Mouse (Mus musculus): ENCODE results near the gene Lrrc17. TPM values are rescaled to one million over a fixed set of nuclear protein-coding genes. Genes with fewer than 3 reads are reported as not detected.
"Not testable (repeated sequence)": the region's sequence is repeated elsewhere in the genome, so short reads cannot be mapped to it uniquely, and the experiment has no call there.

The Lrrc17 gene
- polyA plus RNA-seq, 1 experiment from 2014 or later = 4.6 TPM

GRCm38 (mm10) chr5:21578136-21578535 is 34.8 kb downstream of the Lrrc17 start:
- WGBS = 88% methylated on average over 3 of the region's 3 CpGs

GRCm38 (mm10) chr5:21586763-21587162 is 43.4 kb downstream of the Lrrc17 start:
- Histone ChIP-seq H3K36me3 (ENCODE audit: control insufficient read depth, insufficient read depth, low read length) (no peaks in the 10 kb centered on the region), H3K4me2 (ENCODE audit: low read length) (no peak overlapping the region), H3K9ac (ENCODE audit: low read depth, low read length) (no peak overlapping the region), H3K9me3 (replicated peaks; ENCODE audit: control insufficient read depth, low read length, poor library complexity, severe bottlenecking) (no peaks in the 10 kb centered on the region), H3K27me3 (ENCODE audit: control insufficient read depth, insufficient read depth, low read depth, low read length) (no peaks in the 10 kb centered on the region), H3K4me1 (ENCODE audit: control insufficient read depth, insufficient read depth, low read length) (no peaks in the 10 kb centered on the region), H3K27ac (ENCODE audit: low read length) (no peak overlapping the region), H3K4me3 (ENCODE audit: low read depth, low read length) (no peak overlapping the region)
- ATAC-seq = no peak
- 56% methylated on average over 6 of the region's 6 CpGs for WGBS

More at GRCm38 (mm10) chr5:21578136-21578535, 34.8 kb downstream of the Lrrc17 start:
- Histone ChIP-seq H3K4me3 (ENCODE audit: low read depth, low read length) (no peak overlapping the region), H3K4me1 (ENCODE audit: control insufficient read depth, insufficient read depth, low read length) (no peaks in the 10 kb centered on the region), H3K4me2 (ENCODE audit: low read length) (no peak overlapping the region), H3K9ac (ENCODE audit: low read depth, low read length) (no peak overlapping the region), H3K27me3 (ENCODE audit: control insufficient read depth, insufficient read depth, low read depth, low read length) (no peaks in the 10 kb centered on the region), H3K9me3 (replicated peaks; ENCODE audit: control insufficient read depth, low read length, poor library complexity, severe bottlenecking) (no peaks in the 10 kb centered on the region), H3K27ac (ENCODE audit: low read length) (no peak overlapping the region), H3K36me3 (ENCODE audit: control insufficient read depth, insufficient read depth, low read length) (no peaks in the 10 kb centered on the region)
- no peak for ATAC-seq

GRCm38 (mm10) chr5:21587683-21588082 is 44.3 kb downstream of the Lrrc17 start:
- H3K9ac ChIP-seq (ENCODE audit: low read depth, low read length) = no peak overlapping the region
- H3K4me1 ChIP-seq (ENCODE audit: control insufficient read depth, insufficient read depth, low read length) = no peaks in the 10 kb centered on the region
- no peak overlapping the region for H3K4me2 ChIP-seq (ENCODE audit: low read length)
- WGBS = 78% methylated on average over 7 of the region's 7 CpGs
- H3K27ac ChIP-seq (ENCODE audit: low read length) = no peak overlapping the region
- ATAC-seq = no peak
- no peaks in the 10 kb centered on the region for H3K9me3 ChIP-seq (replicated peaks; ENCODE audit: control insufficient read depth, low read length, poor library complexity, severe bottlenecking)
- H3K4me3 ChIP-seq (ENCODE audit: low read depth, low read length) = no peak overlapping the region
- no peaks in the 10 kb centered on the region for H3K36me3 ChIP-seq (ENCODE audit: control insufficient read depth, insufficient read depth, low read length)
- H3K27me3 ChIP-seq (ENCODE audit: control insufficient read depth, insufficient read depth, low read depth, low read length) = no peaks in the 10 kb centered on the region

- Histone ChIP-seq H3K4me1 (ENCODE audit: control insufficient read depth, insufficient read depth, low read length) (no peaks in the 10 kb centered on the region), H3K4me3 (ENCODE audit: low read depth, low read length) (no peak overlapping the region), H3K9ac (ENCODE audit: low read depth, low read length) (no peak overlapping the region), H3K27me3 (ENCODE audit: control insufficient read depth, insufficient read depth, low read depth, low read length) (no peaks in the 10 kb centered on the region), H3K4me2 (ENCODE audit: low read length) (no peak overlapping the region), H3K9me3 (replicated peaks; ENCODE audit: control insufficient read depth, low read length, poor library complexity, severe bottlenecking) (no peaks in the 10 kb centered on the region), H3K36me3 (ENCODE audit: control insufficient read depth, insufficient read depth, low read length) (no peaks in the 10 kb centered on the region), H3K27ac (ENCODE audit: low read length) (no peak overlapping the region)
- 92% methylated on average over 13 of the region's 13 CpGs for WGBS
- no peak for ATAC-seq
Measured at GRCm38 (mm10) chr5:21588220-21588619, 44.9 kb downstream of the Lrrc17 start.

GRCm38 (mm10) chr5:21592106-21592505 is 48.7 kb downstream of the Lrrc17 start:
- H3K4me3 ChIP-seq (ENCODE audit: low read depth, low read length) = no peak overlapping the region
- H3K36me3 ChIP-seq (ENCODE audit: control insufficient read depth, insufficient read depth, low read length) = no peaks in the 10 kb centered on the region
- no peak overlapping the region for H3K9ac ChIP-seq (ENCODE audit: low read depth, low read length)
- ATAC-seq = no peak
- H3K4me2 ChIP-seq (ENCODE audit: low read length) = no peak overlapping the region
- no peaks in the 10 kb centered on the region for H3K4me1 ChIP-seq (ENCODE audit: control insufficient read depth, insufficient read depth, low read length)
- no peaks in the 10 kb centered on the region for H3K27me3 ChIP-seq (ENCODE audit: control insufficient read depth, insufficient read depth, low read depth, low read length)
- no peaks in the 10 kb centered on the region for H3K9me3 ChIP-seq (replicated peaks; ENCODE audit: control insufficient read depth, low read length, poor library complexity, severe bottlenecking)
- WGBS = 89% methylated on average over 2 of the region's 2 CpGs
- H3K27ac ChIP-seq (ENCODE audit: low read length) = no peak overlapping the region

GRCm38 (mm10) chr5:21593201-21593709 is 49.9 kb downstream of the Lrrc17 start:
- Histone ChIP-seq H3K27ac (ENCODE audit: low read length) (no peak overlapping the region), H3K36me3 (ENCODE audit: control insufficient read depth, insufficient read depth, low read length) (no peaks in the 10 kb centered on the region), H3K4me3 (ENCODE audit: low read depth, low read length) (no peak overlapping the region), H3K4me1 (ENCODE audit: control insufficient read depth, insufficient read depth, low read length) (no peaks in the 10 kb centered on the region), H3K27me3 (ENCODE audit: control insufficient read depth, insufficient read depth, low read depth, low read length) (no peaks in the 10 kb centered on the region), H3K4me2 (ENCODE audit: low read length) (no peak overlapping the region), H3K9ac (ENCODE audit: low read depth, low read length) (no peak overlapping the region), H3K9me3 (replicated peaks; ENCODE audit: control insufficient read depth, low read length, poor library complexity, severe bottlenecking) (no peaks in the 10 kb centered on the region)
- 94% methylated on average over 9 of the region's 9 CpGs for WGBS
- no peak for ATAC-seq

- not testable (repeated sequence) for H3K9me3 ChIP-seq (replicated peaks; ENCODE audit: control insufficient read depth, low read length, poor library complexity, severe bottlenecking); ATAC-seq; H3K27ac ChIP-seq (ENCODE audit: low read length); H3K4me3 ChIP-seq (ENCODE audit: low read depth, low read length); H3K27me3 ChIP-seq (ENCODE audit: control insufficient read depth, insufficient read depth, low read depth, low read length); H3K36me3 ChIP-seq (ENCODE audit: control insufficient read depth, insufficient read depth, low read length); H3K4me1 ChIP-seq (ENCODE audit: control insufficient read depth, insufficient read depth, low read length); H3K9ac ChIP-seq (ENCODE audit: low read depth, low read length); H3K4me2 ChIP-seq (ENCODE audit: low read length)
- WGBS = 77% methylated on average over 2 of the region's 2 CpGs
Measured at GRCm38 (mm10) chr5:21599536-21599935, 56.2 kb downstream of the Lrrc17 start.

- Histone ChIP-seq H3K9ac (ENCODE audit: low read depth, low read length) (no peak overlapping the region), H3K4me3 (ENCODE audit: low read depth, low read length) (no peak overlapping the region), H3K36me3 (ENCODE audit: control insufficient read depth, insufficient read depth, low read length) (no peaks in the 10 kb centered on the region), H3K4me2 (ENCODE audit: low read length) (no peak overlapping the region), H3K4me1 (ENCODE audit: control insufficient read depth, insufficient read depth, low read length) (no peaks in the 10 kb centered on the region), H3K27ac (ENCODE audit: low read length) (no peak overlapping the region), H3K27me3 (ENCODE audit: control insufficient read depth, insufficient read depth, low read depth, low read length) (no peaks in the 10 kb centered on the region), H3K9me3 (replicated peaks; ENCODE audit: control insufficient read depth, low read length, poor library complexity, severe bottlenecking) (no peaks in the 10 kb centered on the region)
- 99% methylated on average over 4 of the region's 4 CpGs for WGBS
- ATAC-seq = no peak
Measured at GRCm38 (mm10) chr5:21599961-21600360, 56.6 kb downstream of the Lrrc17 start.

GRCm38 (mm10) chr5:21605936-21606335 is 62.6 kb downstream of the Lrrc17 start:
- no peaks in the 10 kb centered on the region for H3K4me1 ChIP-seq (ENCODE audit: control insufficient read depth, insufficient read depth, low read length)
- no peak overlapping the region for H3K9ac ChIP-seq (ENCODE audit: low read depth, low read length)
- H3K27me3 ChIP-seq (ENCODE audit: control insufficient read depth, insufficient read depth, low read depth, low read length) = no peaks in the 10 kb centered on the region
- 70% methylated on average over 6 of the region's 6 CpGs for WGBS
- no peak overlapping the region for H3K27ac ChIP-seq (ENCODE audit: low read length)
- ATAC-seq = no peak
- no peak overlapping the region for H3K4me2 ChIP-seq (ENCODE audit: low read length)
- no peak overlapping the region for H3K4me3 ChIP-seq (ENCODE audit: low read depth, low read length)
- no peaks in the 10 kb centered on the region for H3K9me3 ChIP-seq (replicated peaks; ENCODE audit: control insufficient read depth, low read length, poor library complexity, severe bottlenecking)
- no peaks in the 10 kb centered on the region for H3K36me3 ChIP-seq (ENCODE audit: control insufficient read depth, insufficient read depth, low read length)

Data from midbrain, embryonic 16.5 days (tissue).